Mouse (Mus musculus) spleen, adult 12 weeks (tissue): Measurements from ENCODE around the gene Kcnq2.

ENCODE experiments used
- DNase-seq: peaks from one replicate; pipeline ENCODE4 v3.0.0; 2022; ENCODE audit warnings: low spot score

The Kcnq2 gene

GRCm38 (mm10) chr2:181134591-181135445 lies at the start of gene Kcnq2:
Gene Kcnq2, minus strand, starts transcription at chr2:181135300.
- DNase-seq, result no peak

DNA sequence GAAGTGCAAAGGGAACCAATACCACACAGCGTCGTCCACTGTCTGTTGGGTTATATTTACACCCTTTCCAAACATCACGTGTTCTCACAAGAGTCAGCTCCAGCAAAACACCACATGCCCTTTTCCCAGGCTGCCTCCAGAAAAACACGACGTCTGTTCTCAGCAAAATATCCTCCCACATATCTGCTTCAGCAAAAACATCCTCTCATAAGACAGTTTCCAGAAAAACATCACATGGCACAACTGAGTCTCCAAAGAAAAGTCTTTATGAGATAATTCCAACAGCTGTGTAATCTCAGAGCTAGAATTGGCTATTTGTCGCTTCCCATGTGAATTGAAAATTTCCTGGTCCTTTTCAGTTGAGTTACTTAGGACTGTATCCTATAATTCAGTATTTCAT lies 45.8 kb upstream of the Kcnq2 start:
- no peak for DNase-seq

- no peak for DNase-seq
Measured at GRCm38 (mm10) chr2:181178471-181178870, 43.4 kb upstream of the Kcnq2 start.

DNA sequence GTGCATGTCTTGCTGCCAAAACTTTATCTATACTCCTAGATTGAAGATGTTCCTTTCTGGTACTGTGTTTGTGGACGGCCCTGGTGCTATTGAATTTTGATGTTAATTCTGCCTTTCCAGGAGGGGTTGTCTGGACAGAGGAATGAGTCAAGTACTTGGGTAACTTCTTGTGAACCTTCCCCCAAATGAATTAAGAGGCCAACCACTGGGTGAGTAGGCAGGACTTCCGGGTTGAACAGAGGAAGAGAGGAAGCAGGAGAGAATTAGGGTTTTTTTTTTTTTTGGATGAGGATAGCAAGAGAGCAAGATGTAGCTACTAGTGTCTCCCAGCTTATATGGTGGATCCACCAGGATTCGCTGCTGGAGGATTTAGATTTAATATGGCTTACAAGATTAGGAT lies 42.9 kb upstream of the Kcnq2 start:
- DNase-seq, result no peak

DNA sequence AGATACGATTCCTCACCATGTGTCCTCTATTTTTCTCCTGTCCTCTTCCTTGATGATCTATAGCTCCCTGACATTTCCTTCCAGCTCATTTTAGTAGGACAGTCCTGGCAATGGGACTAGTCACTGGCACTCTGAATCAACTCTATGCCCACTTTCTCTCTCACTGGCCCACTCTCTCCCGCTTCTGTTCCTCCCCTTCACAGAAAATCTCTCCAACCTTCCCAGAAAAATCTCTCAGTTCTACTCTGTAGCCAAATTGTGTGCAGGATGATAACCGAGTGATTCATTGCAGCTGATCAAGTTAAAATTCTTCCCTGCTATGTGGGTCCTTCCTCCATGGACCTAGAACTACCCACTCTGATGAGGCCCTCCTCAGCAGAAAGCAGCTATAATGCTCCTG lies 39.5 kb upstream of the Kcnq2 start:
- no peak for DNase-seq

DNA sequence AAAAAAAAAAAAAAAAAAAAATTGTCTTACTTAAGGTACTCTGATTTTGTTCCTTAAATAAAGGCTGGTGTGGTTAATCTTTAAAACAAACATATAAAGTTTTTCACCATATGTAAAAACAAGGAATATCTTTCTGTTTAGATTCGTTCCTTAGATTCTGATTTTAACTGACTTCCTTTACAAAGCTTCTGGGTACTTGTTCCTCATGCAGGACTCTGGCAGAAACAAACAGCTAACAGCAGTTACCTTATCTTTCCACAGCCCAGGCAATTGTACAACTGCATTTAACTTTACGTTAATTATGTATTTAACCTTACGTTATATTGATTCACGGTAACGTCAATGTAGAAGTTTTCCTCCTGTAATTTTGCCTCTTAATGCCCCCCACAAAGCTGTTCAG lies 31.4 kb upstream of the Kcnq2 start:
- no peak for DNase-seq

GRCm38 (mm10) chr2:181160821-181161220 lies 25.7 kb upstream of the Kcnq2 start:
- no peak for DNase-seq

DNA sequence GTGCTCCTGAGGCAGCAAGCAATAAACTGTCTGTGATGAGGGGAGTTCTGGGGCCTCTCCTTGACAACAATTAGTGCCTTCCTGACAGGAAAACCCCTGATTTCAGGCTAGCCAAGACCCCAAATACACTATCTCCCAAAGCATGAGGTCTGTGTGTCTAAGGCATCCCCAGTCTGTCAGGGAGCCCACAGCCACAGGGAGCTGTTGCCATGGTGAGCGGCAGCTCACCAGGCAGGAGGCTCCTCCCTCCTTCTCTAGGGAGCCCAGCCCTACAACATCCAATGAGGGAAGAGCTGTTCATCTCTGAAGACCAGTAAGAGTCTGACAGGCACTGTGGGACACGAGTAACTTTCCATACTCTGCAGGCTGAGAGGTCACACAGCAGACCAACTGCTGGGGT lies 24.7 kb upstream of the Kcnq2 start:
- DNase-seq, result no peak

DNA sequence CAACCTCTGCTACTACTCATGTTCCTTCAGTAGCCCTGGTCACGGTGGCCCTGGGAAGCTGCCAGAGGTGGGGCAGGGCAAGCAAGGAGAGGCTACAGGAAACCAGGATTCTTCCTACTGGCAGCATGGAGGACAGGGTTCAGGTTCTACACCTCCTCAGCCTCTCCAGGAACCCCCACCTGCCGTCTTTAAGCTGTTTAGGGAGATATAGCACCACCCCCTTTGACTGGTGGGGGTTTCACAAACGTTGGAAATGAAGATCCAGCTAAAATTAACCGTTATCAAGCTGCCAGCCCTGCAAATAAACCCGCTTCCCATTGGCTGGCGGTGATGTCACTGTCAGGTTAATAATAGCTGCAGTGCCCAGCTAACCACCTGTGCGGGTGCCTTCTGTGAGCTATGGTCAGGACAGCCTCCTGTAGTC lies 24.0 kb upstream of the Kcnq2 start:
- no peak for DNase-seq

- DNase-seq, result no peak
Measured at GRCm38 (mm10) chr2:181158471-181158870, 23.4 kb upstream of the Kcnq2 start.

- DNase-seq, result no peak
Measured at GRCm38 (mm10) chr2:181157716-181158302, 22.7 kb upstream of the Kcnq2 start.

DNA sequence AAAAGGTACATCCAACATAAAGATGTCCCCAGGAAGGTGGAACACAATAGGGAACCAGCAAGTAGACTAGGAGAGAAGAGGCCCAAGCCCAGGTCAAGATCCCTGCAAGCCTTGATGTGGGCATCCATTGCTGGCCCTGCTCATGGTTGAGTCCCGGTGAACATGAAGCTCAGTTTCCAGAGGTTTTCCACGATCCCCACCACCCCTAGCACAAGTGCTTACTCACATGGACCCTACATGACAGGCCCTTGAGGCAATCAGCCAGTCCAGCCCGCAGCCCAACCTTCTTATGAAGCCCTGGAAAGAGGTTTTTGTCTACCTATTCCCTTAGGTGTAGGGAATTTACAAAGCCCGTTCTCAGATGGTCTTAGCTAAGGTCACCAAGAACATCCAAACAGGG lies 22.1 kb upstream of the Kcnq2 start:
- DNase-seq, result no peak

DNA sequence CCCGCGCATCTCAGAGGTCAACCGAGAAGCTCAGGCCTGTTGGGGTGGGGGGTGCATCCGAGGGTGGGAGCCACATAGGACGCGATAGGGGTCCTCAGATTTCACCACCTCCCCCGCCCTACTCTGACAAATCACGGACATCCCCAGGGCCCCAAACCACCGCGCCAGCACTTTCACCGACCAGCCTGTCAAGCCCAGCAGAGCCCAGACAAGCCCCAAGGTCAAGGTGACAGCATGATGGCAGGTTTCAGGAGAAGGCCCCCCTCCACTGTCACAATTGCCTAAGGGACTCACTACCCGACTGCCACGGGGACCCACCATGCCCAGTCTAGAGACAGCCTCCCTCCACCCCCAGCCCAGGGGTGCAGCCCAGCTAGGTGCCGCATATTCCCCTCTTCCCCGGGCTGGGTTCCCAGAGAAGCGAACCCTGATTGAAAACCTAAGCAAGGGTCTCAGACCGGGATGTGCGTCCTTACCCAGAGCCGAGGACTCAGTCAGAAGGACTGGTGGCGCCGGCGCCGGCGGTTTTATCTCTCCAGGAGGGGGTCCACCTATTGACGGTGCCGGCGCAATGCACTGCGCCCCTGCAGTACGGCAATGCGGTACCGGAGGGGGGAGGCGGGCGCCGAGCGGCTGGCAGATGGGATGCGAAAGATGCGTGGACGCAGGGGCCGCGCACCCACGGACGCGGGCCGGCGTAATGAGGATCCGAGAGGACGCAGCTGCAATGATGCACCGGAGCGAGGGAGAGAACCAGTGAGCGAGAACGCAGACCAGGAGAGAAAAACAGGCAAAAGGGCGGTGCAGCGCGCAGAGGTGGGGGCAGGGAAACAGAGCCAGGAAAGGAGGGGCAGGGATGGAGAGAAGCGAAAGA lies 21.4 kb upstream of the Kcnq2 start, which contains the start of gene Eef1a2:
TSS of gene Eef1a2 (minus strand) at position 767 of the 874 bp plus-strand sequence.
- DNase-seq, result no peak

- no peak for DNase-seq
Measured at GRCm38 (mm10) chr2:181155801-181156200, 20.7 kb upstream of the Kcnq2 start.

GRCm38 (mm10) chr2:181154831-181155415 lies 19.8 kb upstream of the Kcnq2 start:
- DNase-seq, result no peak

GRCm38 (mm10) chr2:181154361-181154760 lies 19.3 kb upstream of the Kcnq2 start:
- DNase-seq, result no peak

- DNase-seq, result no peak
Measured at GRCm38 (mm10) chr2:181153837-181154236, 18.7 kb upstream of the Kcnq2 start.

GRCm38 (mm10) chr2:181153131-181153530 lies 18.0 kb upstream of the Kcnq2 start:
- no peak for DNase-seq

GRCm38 (mm10) chr2:181152701-181153100 lies 17.6 kb upstream of the Kcnq2 start:
- DNase-seq, result no peak

DNA sequence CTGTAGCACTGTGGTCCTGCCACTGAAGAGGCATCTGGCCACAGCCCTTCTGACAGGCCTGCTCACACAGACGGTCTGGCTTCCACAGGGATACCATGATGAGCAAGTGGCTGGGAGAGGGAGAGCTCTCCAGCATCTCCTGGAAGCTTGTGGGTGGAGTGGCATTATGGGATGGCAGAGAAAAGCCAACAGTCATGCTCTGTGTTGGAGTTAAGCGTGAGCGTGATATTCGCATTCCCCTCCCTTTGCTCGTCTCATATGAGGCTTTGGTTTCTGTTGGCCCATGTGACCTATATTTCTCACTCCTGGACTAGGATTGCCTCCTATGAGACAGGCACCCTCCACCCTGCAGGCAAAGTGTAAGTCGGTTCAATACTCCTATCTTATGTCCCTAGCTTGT lies 15.2 kb upstream of the Kcnq2 start:
- no peak for DNase-seq

GRCm38 (mm10) chr2:181148318-181148955 lies 13.3 kb upstream of the Kcnq2 start:
- DNase-seq, result no peak
